Mouse (Mus musculus): ENCODE measurements around the gene Fbxo47.
A peak's percentile ranks its signal among the peaks of the same experiment; 100 is the strongest.

Gene Fbxo47

GRCm38 (mm10) chr11:97812491-97812921 lies 71.4 kb downstream of the Fbxo47 start:
- no peak for DNase-seq (ENCODE audit: low read depth, low spot score)

GRCm38 (mm10) chr11:97811569-97812362 lies 72.2 kb downstream of the Fbxo47 start:
- DNase-seq (ENCODE audit: low read depth, low spot score) = no peak

GRCm38 (mm10) chr11:97810970-97811369 lies 73.0 kb downstream of the Fbxo47 start:
- no peak for DNase-seq (ENCODE audit: low read depth, low spot score)

GRCm38 (mm10) chr11:97810356-97810755 lies 73.6 kb downstream of the Fbxo47 start:
- DNase-seq (ENCODE audit: low read depth, low spot score) = peak; percentile 80

- DNase-seq (ENCODE audit: low read depth, low spot score) = peak; percentile 31
Measured at GRCm38 (mm10) chr11:97809235-97810121, 74.5 kb downstream of the Fbxo47 start.

GRCm38 (mm10) chr11:97808621-97809234 lies 75.2 kb downstream of the Fbxo47 start:
- DNase-seq (ENCODE audit: low read depth, low spot score) = no peak

GRCm38 (mm10) chr11:97808093-97808492 lies 75.9 kb downstream of the Fbxo47 start:
- DNase-seq (ENCODE audit: low read depth, low spot score) = peak; percentile 69

- no peak for DNase-seq (ENCODE audit: low read depth, low spot score)
Measured at GRCm38 (mm10) chr11:97807626-97808025, 76.3 kb downstream of the Fbxo47 start.

GRCm38 (mm10) chr11:97806613-97806964 lies 77.4 kb downstream of the Fbxo47 start:
- no peak for DNase-seq (ENCODE audit: low read depth, low spot score)

- DNase-seq (ENCODE audit: low read depth, low spot score) = no peak
Measured at GRCm38 (mm10) chr11:97805662-97806612, 78.0 kb downstream of the Fbxo47 start.

GRCm38 (mm10) chr11:97804841-97805661 lies 78.9 kb downstream of the Fbxo47 start:
- DNase-seq (ENCODE audit: low read depth, low spot score) = no peak

- DNase-seq (ENCODE audit: low read depth, low spot score) = no peak
Measured at GRCm38 (mm10) chr11:97803847-97804246, 80.1 kb downstream of the Fbxo47 start.

Measured in CD4-positive helper T cell, adult 2 months (primary cell).